Mouse (Mus musculus): ENCODE measurements at regions not wholly inside any gene's neighbourhood (a gene's known extent, or its start where the extent isn't known, plus 50 kb on each side); places are given as distances from the start of the nearest gene placed in this dataset.

DNA sequence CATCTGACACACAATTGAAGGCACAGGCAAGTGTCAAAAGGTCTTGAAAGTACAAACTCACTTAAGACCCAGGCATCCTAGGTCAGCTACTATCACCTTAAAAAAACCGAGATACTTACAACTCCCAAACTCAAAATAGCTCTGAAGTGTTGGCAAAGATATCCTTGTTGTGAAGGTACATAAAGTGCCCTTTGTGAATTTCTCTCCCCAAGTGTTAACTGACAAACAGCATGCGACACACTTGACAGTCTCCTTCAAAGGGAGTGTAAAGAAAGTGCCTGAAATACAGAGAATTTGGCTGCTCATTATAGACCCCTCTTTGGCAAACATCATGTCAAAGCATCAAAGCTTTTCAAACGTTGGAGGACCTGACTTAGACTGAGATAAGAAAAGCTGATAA lies 2634.2 kb downstream of the 9330182O14Rik start:
- no peak for DNase-seq (ENCODE audit: low read depth, low spot score)
- in situ Hi-C loops (cut with MboI; ENCODE audit: low sequenced_read_pairs in 2 of 2, unreplicated experiment in 2 of 2): no loop called here

GRCm38 (mm10) chr15:42779903-42780302 lies 2645.7 kb downstream of the 9330182O14Rik start:
- no peak for DNase-seq (ENCODE audit: low read depth, low spot score)
- Histone ChIP-seq H3K9me3 (ENCODE audit: control insufficient read depth, insufficient read depth, low read depth, low read length) (no peaks in the 10 kb centered on the region), H3K36me3 (ENCODE audit: control insufficient read depth, insufficient read depth, low read length, poor library complexity, severe bottlenecking) (no peaks in the 10 kb centered on the region), H3K4me1 (ENCODE audit: control insufficient read depth in 2 of 2, insufficient read depth in 2 of 2, low read length in 2 of 2, poor library complexity in 1 of 2) (no peaks in the 10 kb centered on the region), H3K27ac (ENCODE audit: insufficient read depth, low read depth, low read length, poor library complexity, severe bottlenecking) (no peak overlapping the region), H3K9ac (ENCODE audit: insufficient read depth, low read depth, low read length, poor library complexity, severe bottlenecking) (no peak overlapping the region), H3K4me3 (ENCODE audit: insufficient read depth in 1 of 2, low read depth in 1 of 2, low read length in 2 of 2, poor library complexity in 1 of 2, severe bottlenecking in 1 of 2) (no peak overlapping the region)
- TF ChIP-seq CHD2 (IDR thresholded peaks at IDR 0.05; ENCODE audit: low read depth, low read length): no peak
- TF ChIP-seq ZC3H11A (IDR thresholded peaks at IDR 0.05; ENCODE audit: borderline replicate concordance, low read depth, low read length): no peak
- no peak for TF ChIP-seq HCFC1 (IDR thresholded peaks at IDR 0.05; ENCODE audit: borderline replicate concordance, insufficient read depth, low read length)
- TF ChIP-seq MAFK (IDR thresholded peaks at IDR 0.05; ENCODE audit: insufficient read depth, low read depth, low read length): no peak
- no peak for TF ChIP-seq ZNF384 (IDR thresholded peaks at IDR 0.05; ENCODE audit: low read depth, low read length)
- in situ Hi-C loops (cut with MboI; ENCODE audit: low sequenced_read_pairs in 2 of 2, unreplicated experiment in 2 of 2): no loop called here

More for the DNA sequence above, 2634.2 kb downstream of the 9330182O14Rik start:
- TF ChIP-seq MAFK (IDR thresholded peaks at IDR 0.05; ENCODE audit: insufficient read depth, low read depth, low read length): no peak
- no peak for TF ChIP-seq ZNF384 (IDR thresholded peaks at IDR 0.05; ENCODE audit: low read depth, low read length)
- no peak for TF ChIP-seq ZC3H11A (IDR thresholded peaks at IDR 0.05; ENCODE audit: borderline replicate concordance, low read depth, low read length)
- TF ChIP-seq CHD2 (IDR thresholded peaks at IDR 0.05; ENCODE audit: low read depth, low read length): no peak
- no peak for TF ChIP-seq HCFC1 (IDR thresholded peaks at IDR 0.05; ENCODE audit: borderline replicate concordance, insufficient read depth, low read length)
- Histone ChIP-seq H3K4me3 (ENCODE audit: insufficient read depth in 1 of 2, low read depth in 1 of 2, low read length in 2 of 2, poor library complexity in 1 of 2, severe bottlenecking in 1 of 2) (no peak overlapping the region), H3K27ac (ENCODE audit: insufficient read depth, low read depth, low read length, poor library complexity, severe bottlenecking) (no peak overlapping the region), H3K9ac (ENCODE audit: insufficient read depth, low read depth, low read length, poor library complexity, severe bottlenecking) (no peak overlapping the region), H3K4me1 (ENCODE audit: control insufficient read depth in 2 of 2, insufficient read depth in 2 of 2, low read length in 2 of 2, poor library complexity in 1 of 2) (no peaks in the 10 kb centered on the region), H3K9me3 (ENCODE audit: control insufficient read depth, insufficient read depth, low read depth, low read length) (no peaks in the 10 kb centered on the region), H3K36me3 (ENCODE audit: control insufficient read depth, insufficient read depth, low read length, poor library complexity, severe bottlenecking) (no peaks in the 10 kb centered on the region)

- in situ Hi-C loops (cut with MboI; ENCODE audit: low sequenced_read_pairs in 2 of 2, unreplicated experiment in 2 of 2): no loop called here
- Histone ChIP-seq H3K9me3 (ENCODE audit: control insufficient read depth, insufficient read depth, low read depth, low read length) (no peaks in the 10 kb centered on the region), H3K4me3 (ENCODE audit: insufficient read depth in 1 of 2, low read depth in 1 of 2, low read length in 2 of 2, poor library complexity in 1 of 2, severe bottlenecking in 1 of 2) (no peak overlapping the region), H3K27ac (ENCODE audit: insufficient read depth, low read depth, low read length, poor library complexity, severe bottlenecking) (no peak overlapping the region), H3K4me1 (ENCODE audit: control insufficient read depth in 2 of 2, insufficient read depth in 2 of 2, low read length in 2 of 2, poor library complexity in 1 of 2) (no peaks in the 10 kb centered on the region), H3K36me3 (ENCODE audit: control insufficient read depth, insufficient read depth, low read length, poor library complexity, severe bottlenecking) (no peaks in the 10 kb centered on the region), H3K9ac (ENCODE audit: insufficient read depth, low read depth, low read length, poor library complexity, severe bottlenecking) (no peak overlapping the region)
- no peak for DNase-seq (ENCODE audit: low read depth, low spot score)
- TF ChIP-seq HCFC1 (IDR thresholded peaks at IDR 0.05; ENCODE audit: borderline replicate concordance, insufficient read depth, low read length) (no peak), MAFK (IDR thresholded peaks at IDR 0.05; ENCODE audit: insufficient read depth, low read depth, low read length) (no peak), ZNF384 (IDR thresholded peaks at IDR 0.05; ENCODE audit: low read depth, low read length) (no peak), CHD2 (IDR thresholded peaks at IDR 0.05; ENCODE audit: low read depth, low read length) (no peak), ZC3H11A (IDR thresholded peaks at IDR 0.05; ENCODE audit: borderline replicate concordance, low read depth, low read length) (no peak)
Measured at GRCm38 (mm10) chr15:42801217-42801616, 2667.1 kb downstream of the 9330182O14Rik start.

DNA sequence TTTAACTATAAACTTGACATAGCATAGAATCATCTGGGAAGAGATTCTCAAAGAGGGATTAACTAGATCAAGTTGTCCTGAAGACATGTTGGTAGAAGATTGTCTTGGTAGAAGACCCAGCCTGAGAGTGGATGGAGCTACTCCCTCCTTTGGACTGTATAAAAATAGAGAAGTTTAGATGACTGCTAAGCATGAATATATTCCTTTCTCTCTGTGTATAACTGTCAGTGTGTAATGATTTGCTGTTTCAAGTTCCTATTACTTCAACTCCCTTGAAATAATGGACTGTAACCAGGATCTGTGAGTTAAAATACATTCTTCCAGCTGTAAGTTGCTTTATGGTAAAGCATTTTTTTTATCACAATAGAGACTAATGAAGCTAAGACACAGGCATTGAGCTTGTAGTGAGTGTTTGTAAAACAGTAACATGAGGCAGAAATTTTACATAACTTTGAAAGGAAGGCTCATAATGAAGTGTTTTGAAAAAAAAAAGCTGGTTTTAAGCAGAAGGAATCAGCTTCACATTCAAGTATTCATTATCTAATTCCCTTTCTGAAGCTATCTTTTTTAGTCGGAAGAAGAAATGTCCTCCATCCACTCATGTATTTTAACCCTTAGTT lies 2676.8 kb downstream of the 9330182O14Rik start:
- Histone ChIP-seq H3K4me3 (ENCODE audit: insufficient read depth in 1 of 2, low read depth in 1 of 2, low read length in 2 of 2, poor library complexity in 1 of 2, severe bottlenecking in 1 of 2) (no peak overlapping the region), H3K9me3 (ENCODE audit: control insufficient read depth, insufficient read depth, low read depth, low read length) (no peaks in the 10 kb centered on the region), H3K4me1 (ENCODE audit: control insufficient read depth in 2 of 2, insufficient read depth in 2 of 2, low read length in 2 of 2, poor library complexity in 1 of 2) (no peaks in the 10 kb centered on the region), H3K9ac (ENCODE audit: insufficient read depth, low read depth, low read length, poor library complexity, severe bottlenecking) (no peak overlapping the region), H3K27ac (ENCODE audit: insufficient read depth, low read depth, low read length, poor library complexity, severe bottlenecking) (no peak overlapping the region), H3K36me3 (ENCODE audit: control insufficient read depth, insufficient read depth, low read length, poor library complexity, severe bottlenecking) (no peaks in the 10 kb centered on the region)
- in situ Hi-C loops (cut with MboI; ENCODE audit: low sequenced_read_pairs in 2 of 2, unreplicated experiment in 2 of 2): no loop called here
- TF ChIP-seq ZNF384 (IDR thresholded peaks at IDR 0.05; ENCODE audit: low read depth, low read length): no peak
- no peak for DNase-seq (ENCODE audit: low read depth, low spot score)

All from ES-E14 (cell line).